Mouse (Mus musculus) gastrocnemius, postnatal 36 days (tissue): ENCODE measurements around the gene Fam219b. TPM values are rescaled to one million over a fixed set of nuclear protein-coding genes. Genes with fewer than 3 reads are reported as not detected.
A peak's percentile ranks its signal among the peaks of the same experiment; 100 is the strongest.

Experiments used
- DNase-seq, 2 experiments: peaks; one replicate each; pipeline ENCODE4 v3.0.0; 2022
- intact Hi-C: fragments of 180-260 bp; cut with DNase I; formaldehyde crosslinking; loops from one replicate; pipeline ENCODE4 v1.15.1; 2025
- long read RNA-seq, 2 experiments: library from polyadenylated mRNA; stranded (forward); transcript quantifications; one replicate each; pipeline ENCODE4 v2.0.0; 2021
- total RNA-seq, 2 experiments: library from RNA; stranded (reverse); gene quantifications; 2 replicates each; pipeline ENCODE4 v1.2.3; 2021

Fam219b gene
- 1 to 10 TPM; 4.0 to 5.5 TPM for total RNA-seq
- long read RNA-seq, experiment 1, partial matches to known transcripts: 0 of 5 reads
- long read RNA-seq, experiment 1, other reads (novel, unspliced or antisense): 2 of 5 reads
- long read RNA-seq, experiment 2, transcript Fam219b-202 (5 exons, 3,017 nt): major isoform, 5 of 6 reads
- long read RNA-seq, experiment 2, partial matches to known transcripts: 0 of 6 reads
- long read RNA-seq, experiment 2, other reads (novel, unspliced or antisense): 1 of 6 reads

GRCm38 (mm10) chr9:57537044-57537727 lies at the start of gene Fam219b:
Gene Fam219b, plus strand, starts transcription at chr9:57537528.
- peak; percentile 86 to 89 for DNase-seq
- intact Hi-C loops: loop anchor here (5.0 kb wide), 1 partner anchor 225 kb away; no protein-coding TSS in a partner anchor

DNA sequence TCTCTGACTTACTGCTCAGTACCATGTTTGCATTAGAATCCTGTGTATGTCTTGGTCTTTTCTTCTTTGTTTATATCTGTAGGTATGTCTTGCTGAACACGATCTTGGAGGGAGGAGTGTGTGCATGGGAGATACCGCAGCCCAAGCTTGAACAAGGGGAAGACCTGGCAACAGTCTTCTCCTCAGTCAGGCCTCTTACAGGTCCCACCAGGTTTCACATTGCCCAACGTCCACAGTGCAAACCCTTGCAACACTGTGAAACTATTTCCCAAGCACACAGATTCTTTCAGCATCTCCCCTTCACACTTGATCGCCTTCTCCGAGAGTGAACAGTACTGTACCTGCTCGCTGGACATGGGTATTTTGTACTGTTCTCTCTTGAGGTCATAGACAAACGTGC lies 49.5 kb upstream of the Fam219b start:
- no peak for DNase-seq
- intact Hi-C loops: loop anchor here (2.0 to 5.0 kb wide), 2 partner anchors 29 to 169 kb away; no protein-coding TSS in a partner anchor

DNA sequence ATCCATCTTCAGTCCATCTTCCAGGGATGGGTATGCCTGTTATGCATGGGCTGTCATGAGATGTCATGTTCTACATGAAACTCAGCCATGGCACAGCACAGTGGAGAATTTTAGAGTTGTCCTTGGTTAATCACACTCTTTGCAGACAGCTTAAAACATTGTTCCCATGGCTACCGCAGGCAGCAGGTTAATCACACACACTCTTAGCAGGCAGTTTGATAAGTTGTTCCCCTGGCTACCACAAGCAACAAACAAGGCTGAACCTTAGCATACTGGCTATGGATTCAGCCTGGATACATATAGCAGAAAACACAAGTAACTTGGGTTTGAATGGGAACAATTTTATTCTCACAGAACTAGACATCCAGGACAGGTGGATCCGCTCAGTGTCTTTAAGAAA lies 43.8 kb upstream of the Fam219b start:
- no peak for DNase-seq
- intact Hi-C loops: no loop called here

DNA sequence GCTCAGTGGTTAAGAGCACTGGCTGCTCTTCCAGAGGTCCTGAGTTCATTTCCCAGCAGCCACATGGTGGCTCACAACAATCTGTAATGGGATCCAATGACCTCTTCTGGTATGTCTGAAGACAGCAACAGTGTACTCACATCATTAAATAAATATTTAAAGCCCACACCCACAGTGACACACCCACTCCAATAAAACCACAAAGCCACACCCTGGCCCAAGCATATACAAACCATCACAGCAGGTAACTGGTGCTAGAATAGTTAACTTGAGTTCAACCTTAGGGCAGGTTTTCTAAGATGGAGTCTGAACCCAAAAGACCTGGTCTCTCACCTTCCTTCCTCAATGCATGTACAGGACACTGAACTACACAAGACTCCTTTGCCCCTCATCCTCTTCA lies 42.4 kb upstream of the Fam219b start:
- no peak for DNase-seq
- intact Hi-C loops: no loop called here

DNA sequence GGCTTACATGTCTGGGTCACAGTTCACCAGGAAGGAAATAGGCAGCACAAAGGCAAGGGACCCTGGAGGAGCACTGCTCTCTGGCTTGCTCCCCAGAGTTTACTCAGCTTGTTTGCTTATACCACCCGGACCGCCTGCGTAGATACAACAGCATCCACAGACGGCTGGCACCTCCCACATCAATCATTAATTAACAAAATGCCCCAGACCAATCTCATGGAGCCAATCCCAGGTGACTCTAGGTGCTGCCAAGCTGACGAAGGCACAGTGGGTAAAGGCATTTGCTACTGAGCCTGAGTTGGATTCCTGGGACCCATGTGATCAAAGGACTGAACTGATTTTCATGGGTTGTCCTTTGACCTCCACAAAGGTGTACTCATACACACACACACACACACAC lies 40.1 kb upstream of the Fam219b start:
- intact Hi-C loops: no loop called here
- DNase-seq: no peak

- intact Hi-C loops: no loop called here
- no peak for DNase-seq
Measured at GRCm38 (mm10) chr9:57498536-57498935, 38.8 kb upstream of the Fam219b start.

GRCm38 (mm10) chr9:57501452-57501851 lies 35.9 kb upstream of the Fam219b start:
- no peak for DNase-seq
- intact Hi-C loops: no loop called here

GRCm38 (mm10) chr9:57501861-57502260 lies 35.5 kb upstream of the Fam219b start:
- no peak for DNase-seq
- intact Hi-C loops: no loop called here

DNA sequence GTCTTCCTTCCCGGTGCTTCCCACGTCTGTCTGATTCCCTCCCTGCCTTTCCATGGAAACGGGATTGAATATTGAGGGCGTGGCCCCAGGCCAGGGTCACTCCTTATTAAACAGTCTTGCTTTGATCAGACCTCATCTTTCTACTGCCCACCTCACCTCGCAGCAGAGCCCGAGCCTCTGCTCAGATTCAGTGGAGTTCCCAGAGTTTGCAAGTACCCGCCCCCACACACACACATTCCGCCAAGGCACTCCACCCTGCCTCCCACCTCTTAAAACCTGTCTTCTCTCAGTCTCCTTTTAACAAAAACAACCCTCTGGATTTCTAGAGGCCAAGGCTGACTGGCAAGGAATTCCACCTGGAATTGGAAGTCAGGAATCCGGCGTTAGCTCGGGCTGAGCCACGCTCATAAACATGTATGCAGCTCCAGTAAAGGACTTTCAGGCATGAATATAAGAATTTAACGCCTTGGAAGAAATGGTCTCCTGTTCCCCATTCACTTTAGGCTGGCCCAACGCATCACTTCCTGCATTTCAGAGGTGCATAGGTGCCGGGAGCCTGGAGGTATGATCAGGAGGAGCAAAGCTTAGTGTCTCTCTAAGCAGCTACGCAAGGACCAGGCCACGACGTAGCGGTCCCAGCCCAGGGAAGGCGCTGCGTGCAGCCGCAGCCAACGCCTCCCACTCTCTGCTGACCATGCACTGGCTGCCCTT lies 34.3 kb upstream of the Fam219b start:
- intact Hi-C loops: no loop called here
- no peak for DNase-seq

GRCm38 (mm10) chr9:57503622-57504380 lies 33.5 kb upstream of the Fam219b start, which contains the start of gene Rpp25:
Gene Rpp25, plus strand, starts transcription at chr9:57504026.
- no peak for DNase-seq
- intact Hi-C loops: no loop called here

DNA sequence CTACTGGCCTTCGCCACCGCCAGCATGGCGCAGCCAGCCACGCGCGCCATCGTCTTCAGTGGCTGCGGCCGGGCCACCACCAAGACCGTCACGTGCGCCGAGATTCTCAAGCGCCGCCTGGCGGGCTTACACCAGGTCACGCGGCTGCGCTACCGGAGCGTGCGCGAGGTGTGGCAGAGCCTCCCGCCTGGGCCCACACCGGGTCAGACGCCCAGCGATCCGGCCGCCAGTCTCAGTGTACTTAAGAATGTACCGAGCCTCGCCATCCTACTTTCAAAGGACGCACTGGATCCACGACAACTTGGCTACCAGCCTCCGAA lies 33.0 kb upstream of the Fam219b start:
- intact Hi-C loops: no loop called here
- DNase-seq: no peak

GRCm38 (mm10) chr9:57504891-57505290 lies 32.4 kb upstream of the Fam219b start:
- intact Hi-C loops: no loop called here
- DNase-seq: no peak

DNA sequence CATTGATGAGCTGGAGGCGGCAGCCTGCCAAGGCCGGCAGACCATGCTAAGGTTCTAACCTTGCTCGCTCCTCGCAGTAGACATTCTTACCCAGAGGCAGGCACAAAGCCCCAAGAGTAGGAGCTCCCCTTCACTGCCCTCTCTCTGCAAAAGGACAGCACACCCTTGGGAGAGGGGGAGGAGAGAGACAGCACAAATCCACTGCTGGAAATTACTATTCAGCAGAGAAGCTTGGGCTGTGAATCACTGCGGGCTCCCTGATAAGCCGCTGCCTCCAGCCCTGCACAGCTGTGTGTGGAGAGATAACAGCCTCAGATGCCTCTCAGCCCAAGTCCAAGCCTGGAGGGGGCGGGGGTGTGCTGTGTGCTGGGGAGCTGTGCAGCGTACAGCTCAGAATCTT lies 31.6 kb upstream of the Fam219b start:
- intact Hi-C loops: no loop called here
- no peak for DNase-seq

DNA sequence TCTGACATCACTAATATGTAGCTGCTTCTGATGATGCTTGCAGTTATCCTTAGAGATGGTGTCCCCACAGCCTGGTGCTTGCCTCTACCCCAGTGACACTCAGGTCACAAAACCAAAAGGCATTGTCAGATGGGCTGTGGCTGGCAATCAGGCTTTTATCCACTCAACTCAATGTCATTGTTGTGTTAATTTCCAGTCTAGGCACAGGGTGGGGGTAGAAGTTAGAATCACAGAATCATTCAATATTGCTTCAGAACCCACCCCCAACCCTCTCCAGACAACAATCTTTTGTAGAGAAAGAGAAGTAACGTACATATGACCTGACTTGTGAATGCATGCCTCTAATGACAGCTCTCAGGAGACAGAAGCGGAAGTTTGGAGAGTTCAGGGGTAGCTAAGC lies 26.8 kb upstream of the Fam219b start:
- intact Hi-C loops: no loop called here
- no peak for DNase-seq

DNA sequence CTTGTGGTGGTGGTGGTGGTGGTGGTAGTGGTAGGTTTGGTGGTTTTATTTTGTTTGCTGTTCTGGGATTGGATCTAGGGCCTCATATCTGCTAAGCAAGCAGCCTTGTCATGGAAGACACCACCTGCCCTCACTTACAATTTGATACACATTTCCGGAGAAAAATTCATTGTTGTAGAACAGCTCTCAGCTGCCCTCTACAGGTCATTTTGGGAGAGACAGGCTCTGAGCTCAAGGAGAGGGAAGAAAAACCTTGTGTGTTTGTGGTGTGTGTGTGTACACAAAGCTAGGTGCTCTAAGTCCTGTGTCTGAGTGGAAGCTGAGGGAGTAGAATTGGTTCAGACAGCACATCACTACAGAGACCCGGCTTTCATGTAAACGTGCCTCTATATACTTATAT lies 20.2 kb upstream of the Fam219b start:
- intact Hi-C loops: loop anchor here (2.0 kb wide), 1 partner anchor 30 kb away; no protein-coding TSS in a partner anchor
- peak in 1 of 2 experiments; percentile 26 for DNase-seq

- DNase-seq: no peak
- intact Hi-C loops: no loop called here
Measured at GRCm38 (mm10) chr9:57520375-57521055, 16.8 kb upstream of the Fam219b start.

GRCm38 (mm10) chr9:57521056-57521911 lies 16.0 kb upstream of the Fam219b start, which contains the start of gene Cox5a:
Gene Cox5a, plus strand, starts transcription at chr9:57521274.
- intact Hi-C loops: no loop called here

DNA sequence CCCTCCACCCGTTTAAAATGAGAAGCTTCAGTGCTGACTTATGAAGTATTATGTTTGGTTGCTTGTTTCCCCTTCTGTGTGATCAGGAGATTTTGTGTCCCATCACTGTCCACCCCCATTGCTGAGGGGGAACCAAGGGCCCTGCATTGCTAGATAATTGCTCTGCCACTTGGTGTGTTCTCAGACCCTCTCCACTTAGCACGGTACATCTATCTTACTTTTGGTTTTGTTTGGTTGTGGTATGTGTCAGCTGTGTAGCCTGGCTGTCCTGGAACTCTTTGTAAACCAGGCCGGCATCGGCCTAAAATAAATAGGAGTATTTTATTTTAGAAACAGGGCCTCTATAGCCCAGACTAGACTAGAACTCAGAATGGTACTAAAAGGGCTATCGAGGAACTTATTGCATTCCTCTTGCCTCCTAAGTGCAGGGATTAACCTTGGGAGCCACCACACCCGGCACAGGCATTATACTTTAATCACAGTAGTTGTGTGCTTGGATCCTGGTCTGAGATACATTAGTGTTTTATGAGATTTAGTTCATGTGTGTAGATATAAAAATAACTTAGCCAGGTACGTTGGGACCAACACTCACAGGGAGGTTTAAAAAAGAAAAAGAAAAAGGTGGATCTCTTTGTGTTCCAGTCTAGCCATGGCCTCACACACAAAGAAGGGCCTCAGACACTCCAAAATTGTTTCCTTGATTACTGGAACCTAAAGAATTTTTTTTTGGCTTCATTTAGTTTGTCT lies 15.0 kb upstream of the Fam219b start:
- intact Hi-C loops: no loop called here
- DNase-seq: no peak

More at GRCm38 (mm10) chr9:57521056-57521911, 16.0 kb upstream of the Fam219b start, which contains the start of gene Cox5a:
- peak; percentile 92 to 93 for DNase-seq
